Mouse (Mus musculus): ENCODE data around the gene Plpp2. TPM values are rescaled to one million over a fixed set of nuclear protein-coding genes. Genes with fewer than 3 reads are reported as not detected.

Plpp2 gene
- polyA plus RNA-seq, 1 experiment from 2014 or later: 27.1 TPM

DNA sequence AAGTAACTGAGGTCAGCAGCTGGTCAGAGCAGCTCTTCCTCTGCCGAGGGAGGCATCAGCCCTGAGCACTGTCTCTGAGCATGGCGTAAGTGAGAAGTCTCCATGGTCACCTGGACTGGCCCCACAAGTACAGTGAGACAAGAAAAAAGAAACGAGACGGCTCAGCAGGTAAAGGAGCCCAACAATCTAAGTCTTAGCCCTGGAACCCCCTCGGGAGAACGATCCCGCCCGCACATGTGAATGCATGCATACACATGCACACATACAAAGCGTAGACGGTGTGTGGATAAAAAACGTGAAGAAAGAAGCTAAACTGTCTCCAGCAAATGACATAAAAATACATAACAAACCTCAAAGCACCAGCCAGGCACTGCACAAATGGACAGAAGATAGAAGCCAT lies 12.9 kb upstream of the Plpp2 start:
- WGBS: 88% methylated on average over 11 of the region's 11 CpGs
- peak; percentile 28 for DNase-seq (ENCODE audit: low spot score)

GRCm38 (mm10) chr10:79545891-79546290 lies 12.3 kb upstream of the Plpp2 start:
- peaks cover 55% of the 10 kb centered on the region for H3K36me3 ChIP-seq (ENCODE audit: control insufficient read depth, insufficient read depth, low read length)
- H3K9ac ChIP-seq (ENCODE audit: low read depth, low read length): no peak overlapping the region
- no peaks in the 10 kb centered on the region for H3K9me3 ChIP-seq (ENCODE audit: control insufficient read depth, low read length)
- no peak overlapping the region for H3K4me2 ChIP-seq
- WGBS: 89% methylated on average over 12 of the region's 12 CpGs
- DNase-seq (ENCODE audit: low spot score) (no peak), ATAC-seq (replicated peaks; ENCODE audit: low FRiP score) (no peak)
- no peaks in the 10 kb centered on the region for H3K27me3 ChIP-seq (replicated peaks; ENCODE audit: control insufficient read depth, insufficient read depth, low read length)
- no peak overlapping the region for H3K27ac ChIP-seq (ENCODE audit: low read depth, low read length)
- H3K4me1 ChIP-seq (replicated peaks; ENCODE audit: control insufficient read depth, insufficient read depth, low read length): no peaks in the 10 kb centered on the region
- no peak overlapping the region for H3K4me3 ChIP-seq (ENCODE audit: low read depth, low read length)

More for the DNA sequence above, 12.9 kb upstream of the Plpp2 start:
- H3K27ac ChIP-seq (ENCODE audit: low read depth, low read length): no peak overlapping the region
- H3K4me3 ChIP-seq (ENCODE audit: low read depth, low read length): no peak overlapping the region
- H3K9ac ChIP-seq (ENCODE audit: low read depth, low read length): no peak overlapping the region
- no peaks in the 10 kb centered on the region for H3K4me1 ChIP-seq (replicated peaks; ENCODE audit: control insufficient read depth, insufficient read depth, low read length)
- no peaks in the 10 kb centered on the region for H3K9me3 ChIP-seq (ENCODE audit: control insufficient read depth, low read length)
- H3K27me3 ChIP-seq (replicated peaks; ENCODE audit: control insufficient read depth, insufficient read depth, low read length): no peaks in the 10 kb centered on the region
- H3K36me3 ChIP-seq (ENCODE audit: control insufficient read depth, insufficient read depth, low read length): peaks cover 49% of the 10 kb centered on the region
- ATAC-seq (replicated peaks; ENCODE audit: low FRiP score): no peak
- no peak overlapping the region for H3K4me2 ChIP-seq

DNA sequence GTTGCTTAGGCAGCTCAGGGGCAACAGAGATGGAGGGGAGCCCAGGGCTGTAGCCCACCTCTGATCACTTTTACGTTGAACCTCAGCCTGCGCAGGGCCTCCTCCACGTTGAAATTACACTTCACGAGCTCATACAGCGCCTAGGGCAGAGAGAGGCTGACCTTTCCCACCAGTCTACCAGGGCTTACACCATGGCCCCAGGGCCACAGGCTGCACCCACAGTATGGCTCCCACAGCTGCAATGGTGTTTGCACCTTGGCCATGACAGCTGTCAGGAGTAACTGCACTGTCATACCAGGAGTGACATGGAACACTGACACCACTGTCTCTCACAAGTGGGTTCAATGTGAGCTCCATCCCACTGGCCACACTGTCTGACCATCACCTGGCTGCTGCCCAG lies 11.0 kb upstream of the Plpp2 start:
- 90% methylated on average over 5 of the region's 5 CpGs for WGBS
- Histone ChIP-seq H3K4me1 (replicated peaks; ENCODE audit: control insufficient read depth, insufficient read depth, low read length) (no peaks in the 10 kb centered on the region), H3K36me3 (ENCODE audit: control insufficient read depth, insufficient read depth, low read length) (peaks cover 60% of the 10 kb centered on the region), H3K4me3 (ENCODE audit: low read depth, low read length) (no peak overlapping the region), H3K27me3 (replicated peaks; ENCODE audit: control insufficient read depth, insufficient read depth, low read length) (no peaks in the 10 kb centered on the region), H3K9me3 (ENCODE audit: control insufficient read depth, low read length) (no peaks in the 10 kb centered on the region), H3K27ac (ENCODE audit: low read depth, low read length) (no peak overlapping the region), H3K9ac (ENCODE audit: low read depth, low read length) (no peak overlapping the region), H3K4me2 (no peak overlapping the region)
- ATAC-seq (replicated peaks; ENCODE audit: low FRiP score) (no peak), DNase-seq (ENCODE audit: low spot score) (peak; percentile 24)

DNA sequence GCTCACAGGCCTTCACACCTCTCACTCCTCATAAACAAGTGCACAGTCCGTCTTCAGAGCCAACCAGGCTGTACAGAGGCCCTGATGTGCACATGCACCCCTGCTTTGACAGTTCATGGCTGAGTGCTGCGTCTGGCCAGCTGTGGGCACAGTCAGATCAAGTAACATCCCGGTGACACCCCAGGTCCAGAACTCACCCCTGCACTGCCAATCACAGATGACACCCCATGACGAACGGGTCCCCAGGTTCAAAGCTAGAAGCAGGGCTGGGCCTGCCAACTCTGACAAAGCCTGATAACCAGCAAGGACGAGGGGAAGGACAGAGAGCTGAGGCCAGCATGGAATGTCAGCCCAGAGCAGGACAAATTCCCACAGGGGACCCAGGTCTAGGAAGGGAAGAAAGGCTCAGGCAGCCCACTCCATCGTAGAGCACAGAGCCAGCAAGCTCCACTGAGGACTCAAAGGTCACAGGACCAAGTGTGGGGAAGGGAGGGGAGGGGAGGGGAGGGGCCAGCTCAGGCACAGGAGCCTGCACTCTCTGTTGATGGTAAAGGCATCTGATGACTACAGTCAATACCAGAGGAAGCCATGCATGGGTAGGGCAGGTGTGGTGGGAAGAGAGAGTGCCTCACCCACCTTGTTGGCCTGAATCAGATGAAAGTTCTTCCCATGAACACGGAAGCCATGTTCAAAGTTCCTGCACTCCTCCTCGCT lies 10.4 kb upstream of the Plpp2 start:
- Histone ChIP-seq H3K36me3 (ENCODE audit: control insufficient read depth, insufficient read depth, low read length) (peaks cover 58% of the 10 kb centered on the region), H3K27me3 (replicated peaks; ENCODE audit: control insufficient read depth, insufficient read depth, low read length) (no peaks in the 10 kb centered on the region), H3K27ac (ENCODE audit: low read depth, low read length) (no peak overlapping the region), H3K4me2 (no peak overlapping the region; the same call in 1 of the 2 replicates), H3K4me3 (ENCODE audit: low read depth, low read length) (no peak overlapping the region), H3K4me1 (replicated peaks; ENCODE audit: control insufficient read depth, insufficient read depth, low read length) (no peaks in the 10 kb centered on the region), H3K9ac (ENCODE audit: low read depth, low read length) (no peak overlapping the region), H3K9me3 (ENCODE audit: control insufficient read depth, low read length) (no peaks in the 10 kb centered on the region)
- DNase-seq (ENCODE audit: low spot score) (peak; percentile 27), ATAC-seq (replicated peaks; ENCODE audit: low FRiP score) (peak; percentile 37; the same call in 1 of the 2 replicates)
- WGBS: 74% methylated on average over 9 of the region's 9 CpGs

DNA sequence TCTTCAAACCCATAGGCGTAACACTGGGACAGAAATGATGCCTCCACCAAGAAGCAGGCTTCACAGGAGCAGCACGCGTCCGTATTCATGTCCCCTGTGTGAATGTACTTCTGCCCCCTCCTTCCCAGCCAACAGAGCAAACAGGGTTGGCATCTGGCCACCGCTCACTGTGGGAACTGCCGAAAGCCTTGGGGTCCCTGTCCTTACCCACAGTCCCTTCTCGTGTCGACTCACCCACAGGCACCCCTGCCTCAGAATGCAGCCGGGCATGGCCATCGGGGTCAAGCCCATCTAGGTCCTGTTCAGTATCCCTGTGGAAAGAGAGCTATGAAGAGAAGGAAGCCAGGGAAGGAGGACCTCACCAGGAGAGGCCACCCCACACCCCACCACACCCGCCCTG lies 8.6 kb upstream of the Plpp2 start:
- Histone ChIP-seq H3K27me3 (replicated peaks; ENCODE audit: control insufficient read depth, insufficient read depth, low read length) (no peaks in the 10 kb centered on the region), H3K4me2 (no peak overlapping the region), H3K9me3 (ENCODE audit: control insufficient read depth, low read length) (no peaks in the 10 kb centered on the region), H3K4me1 (replicated peaks; ENCODE audit: control insufficient read depth, insufficient read depth, low read length) (no peaks in the 10 kb centered on the region), H3K27ac (ENCODE audit: low read depth, low read length) (no peak overlapping the region), H3K4me3 (ENCODE audit: low read depth, low read length) (no peak overlapping the region), H3K36me3 (ENCODE audit: control insufficient read depth, insufficient read depth, low read length) (peaks cover 52% of the 10 kb centered on the region), H3K9ac (ENCODE audit: low read depth, low read length) (no peak overlapping the region)
- ATAC-seq (replicated peaks; ENCODE audit: low FRiP score) (no peak), DNase-seq (ENCODE audit: low spot score) (peak; percentile 28)
- 94% methylated on average over 11 of the region's 11 CpGs for WGBS

GRCm38 (mm10) chr10:79541522-79541921 lies 7.9 kb upstream of the Plpp2 start:
- ATAC-seq (replicated peaks; ENCODE audit: low FRiP score) (no peak), DNase-seq (ENCODE audit: low spot score) (peak; percentile 26)
- H3K9ac ChIP-seq (ENCODE audit: low read depth, low read length): no peak overlapping the region
- peaks cover 52% of the 10 kb centered on the region for H3K36me3 ChIP-seq (ENCODE audit: control insufficient read depth, insufficient read depth, low read length)
- no peak overlapping the region for H3K4me3 ChIP-seq (ENCODE audit: low read depth, low read length)
- no peak overlapping the region for H3K27ac ChIP-seq (ENCODE audit: low read depth, low read length)
- no peaks in the 10 kb centered on the region for H3K27me3 ChIP-seq (replicated peaks; ENCODE audit: control insufficient read depth, insufficient read depth, low read length)
- 90% methylated on average over 15 of the region's 15 CpGs for WGBS
- no peaks in the 10 kb centered on the region for H3K4me1 ChIP-seq (replicated peaks; ENCODE audit: control insufficient read depth, insufficient read depth, low read length)
- H3K9me3 ChIP-seq (ENCODE audit: control insufficient read depth, low read length): no peaks in the 10 kb centered on the region
- H3K4me2 ChIP-seq: no peak overlapping the region

DNA sequence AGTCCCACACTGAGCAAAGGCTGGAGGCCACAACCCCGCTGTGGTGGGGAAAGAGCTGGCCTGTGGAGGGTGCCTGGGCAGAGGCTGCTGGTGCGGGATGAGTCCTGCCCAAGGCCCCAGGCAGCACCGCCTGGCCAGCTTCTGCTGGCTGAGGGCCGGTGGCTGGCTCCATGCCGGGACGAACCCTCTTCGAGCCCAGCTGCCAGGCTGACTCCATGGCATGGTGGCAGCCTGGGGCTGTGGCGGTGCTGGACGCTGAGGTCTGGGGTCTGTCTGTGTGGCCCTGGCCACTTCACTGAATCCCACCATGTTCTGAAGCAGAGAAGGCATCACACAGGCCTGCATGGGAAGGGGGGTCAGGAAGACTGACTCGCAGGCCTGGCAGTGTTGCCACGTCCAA lies 7.2 kb upstream of the Plpp2 start:
- 88% methylated on average over 11 of the region's 11 CpGs for WGBS
- ATAC-seq (replicated peaks; ENCODE audit: low FRiP score) (no peak), DNase-seq (ENCODE audit: low spot score) (peak; percentile 24)
- no peaks in the 10 kb centered on the region for H3K9me3 ChIP-seq (ENCODE audit: control insufficient read depth, low read length)
- no peak overlapping the region for H3K4me2 ChIP-seq
- no peak overlapping the region for H3K27ac ChIP-seq (ENCODE audit: low read depth, low read length)
- peaks cover 48% of the 10 kb centered on the region for H3K36me3 ChIP-seq (ENCODE audit: control insufficient read depth, insufficient read depth, low read length)
- no peaks in the 10 kb centered on the region for H3K27me3 ChIP-seq (replicated peaks; ENCODE audit: control insufficient read depth, insufficient read depth, low read length)
- no peak overlapping the region; the same call in 1 of the 2 replicates for H3K9ac ChIP-seq (ENCODE audit: low read depth, low read length)
- no peak overlapping the region for H3K4me3 ChIP-seq (ENCODE audit: low read depth, low read length)
- H3K4me1 ChIP-seq (replicated peaks; ENCODE audit: control insufficient read depth, insufficient read depth, low read length): no peaks in the 10 kb centered on the region

- H3K9ac ChIP-seq (ENCODE audit: low read depth, low read length): no peak overlapping the region
- H3K4me1 ChIP-seq (replicated peaks; ENCODE audit: control insufficient read depth, insufficient read depth, low read length): no peaks in the 10 kb centered on the region
- no peaks in the 10 kb centered on the region for H3K9me3 ChIP-seq (ENCODE audit: control insufficient read depth, low read length)
- 89% methylated on average over 16 of the region's 16 CpGs for WGBS
- H3K27ac ChIP-seq (ENCODE audit: low read depth, low read length): no peak overlapping the region
- H3K4me2 ChIP-seq: no peak overlapping the region
- ATAC-seq (replicated peaks; ENCODE audit: low FRiP score) (no peak), DNase-seq (ENCODE audit: low spot score) (peak; percentile 28)
- H3K36me3 ChIP-seq (ENCODE audit: control insufficient read depth, insufficient read depth, low read length): peaks cover 43% of the 10 kb centered on the region
- no peak overlapping the region for H3K4me3 ChIP-seq (ENCODE audit: low read depth, low read length)
- H3K27me3 ChIP-seq (replicated peaks; ENCODE audit: control insufficient read depth, insufficient read depth, low read length): no peaks in the 10 kb centered on the region
Measured at GRCm38 (mm10) chr10:79539701-79540495, 6.3 kb upstream of the Plpp2 start.

Data from liver, embryonic 11.5 days (tissue).